Mouse (Mus musculus) kidney, adult 9 months (tissue): ENCODE measurements around the gene Zfp286.

Experiments used
- DNase-seq: peaks from one replicate; pipeline ENCODE4 v3.0.0; 2022

The Zfp286 gene

DNA sequence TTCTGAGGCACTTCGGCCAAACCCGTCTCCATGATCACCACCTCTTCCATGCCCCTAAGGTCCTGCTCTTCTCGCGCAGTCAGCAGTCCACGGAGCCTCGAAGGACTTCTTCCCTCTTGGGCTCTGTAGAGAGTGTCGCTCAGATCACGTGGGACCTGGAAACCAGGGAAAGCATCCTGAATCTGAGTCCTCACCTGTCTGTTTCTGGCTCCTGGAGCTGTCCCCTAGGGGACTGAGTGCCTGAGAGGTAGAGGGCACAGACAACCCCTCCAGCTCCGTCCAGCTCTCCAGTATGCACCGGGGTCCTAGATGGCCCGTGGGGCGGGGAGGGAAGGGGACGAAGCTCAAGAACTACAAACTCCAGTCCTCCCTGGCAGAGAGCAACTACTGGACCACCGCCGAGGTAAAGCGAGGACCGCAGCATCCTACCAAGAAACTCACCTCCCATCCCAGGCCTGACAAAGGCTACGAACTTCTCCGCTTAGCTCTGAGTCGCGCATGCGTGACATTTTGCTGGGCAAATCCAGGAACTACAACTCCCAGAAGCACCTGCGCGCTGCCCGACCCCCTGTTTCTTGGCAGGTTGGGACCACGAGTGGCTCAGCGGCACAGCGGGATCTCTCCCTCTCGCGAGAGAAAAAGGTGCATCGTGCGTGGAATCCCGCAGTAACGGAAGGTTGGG is at the start of gene Zfp286:
Gene Zfp286, minus strand, starts transcription at position 528 of the 682 bp plus-strand sequence.
- DNase-seq, result peak; percentile 60

DNA sequence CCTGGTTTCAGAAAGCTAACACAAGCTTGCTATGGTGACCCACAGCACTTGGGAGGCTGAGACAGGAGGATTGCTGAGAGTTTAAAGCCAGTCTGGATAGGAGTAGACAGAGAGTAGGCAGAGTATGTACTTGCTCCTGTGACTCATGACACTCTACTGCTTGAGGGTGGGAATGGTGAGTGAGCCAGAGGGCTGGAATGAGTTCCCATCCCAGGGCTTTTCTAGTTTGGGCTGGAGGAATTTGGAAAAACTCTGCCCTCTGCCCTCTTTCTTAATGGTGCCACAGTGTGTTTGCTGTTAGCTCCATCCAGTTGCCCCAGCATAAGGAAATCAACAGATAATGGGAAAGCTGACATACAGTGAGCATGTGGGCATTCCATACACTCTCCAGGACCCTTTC is 42.6 kb upstream of the Zfp286 start:
- DNase-seq, result no peak

DNA sequence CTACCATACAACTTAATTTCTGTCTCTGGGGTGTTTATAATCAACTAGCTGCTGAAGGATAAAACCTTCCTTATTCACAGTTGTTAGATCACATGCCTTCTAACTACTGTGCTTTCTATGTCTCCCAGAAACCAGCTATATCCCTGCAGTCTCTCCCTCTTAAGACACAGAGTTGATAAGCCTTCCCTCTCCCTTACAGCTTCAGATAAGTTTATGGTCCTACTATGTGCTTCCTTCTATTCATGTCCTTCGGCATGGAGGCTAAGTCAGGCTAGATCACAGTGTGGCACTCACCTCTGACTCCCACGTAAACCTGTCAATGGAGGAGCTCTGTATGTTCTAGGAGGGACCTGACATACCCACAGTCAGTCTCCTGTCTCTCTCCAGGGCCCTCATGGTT is 41.1 kb upstream of the Zfp286 start:
- no peak for DNase-seq

DNA sequence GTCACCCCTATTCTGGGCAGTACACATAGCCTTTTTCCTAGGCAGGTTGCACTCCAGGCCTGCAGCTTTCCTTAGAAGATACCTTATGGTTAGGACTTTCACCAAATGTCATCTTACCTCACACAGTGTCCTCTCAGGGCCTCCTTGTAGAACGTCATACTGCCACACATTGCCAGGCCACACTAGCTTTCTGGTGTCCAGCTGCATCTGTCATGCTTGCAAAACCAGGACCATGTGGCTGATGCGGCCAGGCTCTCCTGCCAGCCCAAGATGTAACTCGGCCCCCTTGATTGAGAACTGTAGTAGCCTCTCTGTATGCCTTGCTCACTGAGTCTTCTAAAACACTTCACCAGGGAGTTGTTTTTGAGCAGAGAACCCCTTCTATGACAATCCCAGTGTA is 38.6 kb upstream of the Zfp286 start:
- DNase-seq, result no peak

DNA sequence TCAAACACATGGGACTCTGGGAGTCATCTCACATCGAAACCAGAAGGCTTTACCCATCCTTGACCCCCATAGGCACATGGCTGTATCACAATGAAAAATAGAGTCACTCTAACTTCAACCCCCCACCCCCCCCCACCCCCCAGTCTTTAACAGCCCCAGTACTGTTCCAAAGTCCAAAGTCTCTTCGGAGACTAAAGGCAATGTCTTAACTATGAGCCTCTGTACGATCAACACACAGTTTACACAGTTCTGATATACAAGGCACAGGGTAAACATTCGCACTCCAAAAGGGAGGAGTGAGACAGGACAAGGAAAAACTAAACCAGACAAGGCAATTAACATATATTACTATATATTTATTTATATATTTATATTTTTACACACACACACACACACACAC is 37.9 kb upstream of the Zfp286 start:
- no peak for DNase-seq

DNA sequence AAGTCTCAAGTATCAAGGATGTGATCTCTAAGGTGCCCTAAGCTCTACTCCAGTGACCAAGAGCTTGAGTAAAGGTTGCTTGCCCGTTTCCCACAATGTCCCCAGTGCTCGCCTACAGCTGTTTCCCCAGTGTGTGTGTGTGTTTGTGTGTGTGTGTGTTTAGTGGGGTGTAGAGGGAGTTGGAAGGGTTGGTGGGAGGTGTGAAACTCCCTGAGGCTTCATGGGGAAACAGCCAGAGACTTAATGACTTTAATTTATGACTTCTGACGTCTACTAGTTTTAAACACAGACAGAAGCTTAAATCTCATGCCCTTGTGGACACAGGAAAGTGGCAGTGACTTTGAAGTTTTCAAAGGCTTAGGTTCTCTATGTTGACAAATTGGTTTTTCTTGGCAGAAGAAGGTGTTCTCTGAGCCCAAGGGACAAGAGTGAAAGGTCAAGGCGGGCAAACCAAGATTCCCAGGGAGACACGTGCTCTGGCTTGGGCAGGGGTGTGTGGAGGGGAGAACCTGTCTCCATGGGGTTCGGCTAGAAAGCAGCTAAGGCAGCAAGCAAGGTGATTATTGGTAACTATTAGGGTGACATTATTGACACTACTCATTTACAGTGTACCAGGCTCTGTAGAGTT is 37.0 kb upstream of the Zfp286 start:
- DNase-seq, result peak; percentile 87

DNA sequence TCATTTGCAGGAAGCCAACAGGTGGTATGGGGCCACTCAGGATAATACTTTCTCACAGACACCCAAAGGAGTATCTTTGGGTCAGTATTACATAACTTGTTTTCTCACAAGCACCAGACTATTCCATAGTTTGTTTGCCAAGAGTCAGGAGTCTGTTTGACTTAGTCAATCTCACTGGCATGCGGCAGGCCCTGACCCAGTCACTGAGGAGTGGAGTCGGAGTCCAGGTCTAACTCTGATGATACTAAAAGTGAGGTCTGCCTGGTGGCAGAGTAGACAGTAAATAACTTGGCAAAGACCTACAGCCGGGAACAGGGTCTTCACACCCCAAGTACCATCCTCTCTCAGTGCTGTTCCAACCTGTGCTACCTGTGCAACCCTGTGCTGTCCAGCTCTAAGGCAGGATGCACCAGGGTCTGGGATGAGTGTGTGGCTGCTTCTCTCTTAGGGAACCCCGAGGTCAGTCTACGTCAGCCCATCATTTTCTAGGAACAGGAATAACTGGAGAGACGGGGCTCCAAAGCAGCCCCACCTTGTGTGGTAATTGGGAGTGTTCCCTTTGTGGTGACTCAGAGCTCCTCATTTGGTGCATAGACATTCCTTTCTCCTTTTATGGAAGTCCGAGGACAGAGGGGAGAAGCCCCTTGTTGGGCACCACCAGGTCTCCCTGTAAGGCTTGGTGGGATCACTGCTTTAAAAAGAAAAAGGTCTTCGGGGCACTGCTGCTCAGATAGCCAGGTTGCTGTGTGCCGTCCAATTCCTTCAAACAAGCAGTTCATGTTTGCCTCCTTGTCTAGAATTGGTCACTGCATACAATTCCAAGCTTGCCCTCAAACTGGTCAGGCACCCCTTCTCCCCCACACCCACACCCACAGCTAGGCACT is 36.2 kb upstream of the Zfp286 start:
- DNase-seq, result no peak

DNA sequence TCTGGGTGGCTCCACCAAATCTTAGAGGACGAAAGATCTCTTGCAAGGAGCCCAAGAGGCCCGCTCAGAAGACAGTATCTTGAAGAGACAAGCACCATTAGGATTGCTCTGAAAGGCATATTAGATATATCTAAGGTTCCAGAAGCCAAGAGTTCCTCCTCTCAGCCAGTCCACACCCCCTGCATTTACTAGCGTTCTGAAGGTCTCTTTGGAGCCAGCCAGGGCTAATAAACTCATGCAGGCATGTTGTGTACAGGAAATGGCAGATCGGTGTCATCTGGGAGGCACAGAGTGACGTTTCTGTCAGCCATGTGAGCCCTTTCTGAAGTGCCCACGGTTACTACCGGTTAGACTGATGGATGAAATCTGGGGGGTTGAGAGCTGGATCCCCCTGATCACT is 34.9 kb upstream of the Zfp286 start:
- DNase-seq, result no peak

DNA sequence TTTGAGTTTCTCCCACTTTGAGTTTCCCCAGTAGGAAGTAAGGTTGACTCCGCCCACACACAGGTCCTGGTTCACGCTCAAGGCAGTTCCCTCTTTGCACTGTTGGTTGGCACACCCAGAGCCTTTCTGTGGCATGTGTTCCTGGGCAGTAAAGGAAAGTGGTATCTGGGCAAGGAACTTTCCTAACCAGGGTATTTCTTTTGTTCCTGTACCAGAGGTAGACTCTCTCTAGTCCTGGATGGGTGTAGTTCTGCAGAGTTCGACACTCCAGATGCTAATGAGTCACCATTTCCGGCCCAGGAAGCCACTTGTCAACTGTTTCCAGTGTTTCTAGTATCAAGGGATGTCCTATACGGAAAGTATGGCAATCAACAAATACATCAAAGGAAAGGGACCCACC is 32.6 kb upstream of the Zfp286 start:
- DNase-seq, result peak; percentile 54

DNA sequence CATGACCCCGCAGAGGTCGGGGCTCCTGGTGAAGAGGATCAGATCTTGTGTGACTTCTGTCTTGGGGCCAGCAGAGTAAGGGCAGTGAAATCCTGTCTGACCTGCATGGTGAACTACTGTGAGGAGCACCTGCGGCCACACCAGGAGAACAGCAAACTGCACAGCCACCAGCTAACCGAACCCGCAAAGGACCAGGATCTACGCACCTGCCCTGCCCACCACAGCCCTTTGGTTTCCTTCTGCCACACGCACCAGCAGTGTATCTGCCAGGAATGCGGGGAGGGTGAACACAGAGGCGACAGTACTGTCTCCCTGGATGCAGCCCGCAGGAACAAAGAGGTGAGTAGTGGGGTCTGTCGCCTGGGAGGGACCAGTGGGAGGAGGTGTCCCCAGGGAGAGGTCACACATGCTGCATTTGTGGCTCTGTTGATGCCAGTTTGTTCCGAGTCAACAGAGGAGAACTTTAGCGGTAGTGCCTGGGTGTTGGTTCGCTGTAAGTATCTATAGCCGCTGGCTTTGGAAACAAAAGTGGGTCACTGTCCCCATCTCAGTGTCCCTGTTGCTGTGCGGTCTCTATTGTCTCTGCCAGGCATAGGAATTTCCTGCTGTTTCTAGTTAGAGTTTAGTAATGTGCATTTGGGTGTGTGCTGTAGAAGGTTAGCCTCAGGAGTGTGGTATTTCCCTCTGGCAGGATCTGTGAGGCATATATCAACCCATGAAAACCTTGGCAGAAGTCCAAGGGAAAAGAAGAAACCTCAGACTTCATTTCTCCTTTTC is 31.6 kb upstream of the Zfp286 start:
- no peak for DNase-seq

DNA sequence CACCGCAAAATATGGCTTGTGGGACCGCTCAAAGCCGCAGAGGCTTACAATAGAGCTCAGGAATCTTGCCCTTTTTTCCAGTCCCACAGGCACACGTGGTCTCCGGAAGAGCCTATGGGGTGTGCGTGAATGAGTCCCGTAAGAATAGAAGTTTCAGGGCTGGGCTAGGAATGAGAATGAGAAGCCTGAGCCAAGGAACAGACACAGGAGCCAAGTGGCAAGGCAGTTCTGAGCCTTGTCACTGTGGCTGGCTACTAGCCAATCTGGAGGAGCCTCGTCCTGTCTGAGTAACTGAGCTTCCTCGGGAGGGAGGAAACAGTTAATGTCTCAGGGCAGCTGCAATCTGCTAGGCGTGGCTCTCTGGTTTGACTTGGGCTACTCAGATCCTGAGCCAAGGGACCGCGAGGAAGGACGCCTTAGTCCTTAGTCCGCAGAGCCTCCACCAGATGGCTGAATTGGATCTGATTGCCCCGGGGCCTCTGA is 30.8 kb upstream of the Zfp286 start, which contains the start of gene Trim16:
Gene Trim16, plus strand, starts transcription at position 173 of the 483 bp plus-strand sequence.
- peak; percentile 85 for DNase-seq

DNA sequence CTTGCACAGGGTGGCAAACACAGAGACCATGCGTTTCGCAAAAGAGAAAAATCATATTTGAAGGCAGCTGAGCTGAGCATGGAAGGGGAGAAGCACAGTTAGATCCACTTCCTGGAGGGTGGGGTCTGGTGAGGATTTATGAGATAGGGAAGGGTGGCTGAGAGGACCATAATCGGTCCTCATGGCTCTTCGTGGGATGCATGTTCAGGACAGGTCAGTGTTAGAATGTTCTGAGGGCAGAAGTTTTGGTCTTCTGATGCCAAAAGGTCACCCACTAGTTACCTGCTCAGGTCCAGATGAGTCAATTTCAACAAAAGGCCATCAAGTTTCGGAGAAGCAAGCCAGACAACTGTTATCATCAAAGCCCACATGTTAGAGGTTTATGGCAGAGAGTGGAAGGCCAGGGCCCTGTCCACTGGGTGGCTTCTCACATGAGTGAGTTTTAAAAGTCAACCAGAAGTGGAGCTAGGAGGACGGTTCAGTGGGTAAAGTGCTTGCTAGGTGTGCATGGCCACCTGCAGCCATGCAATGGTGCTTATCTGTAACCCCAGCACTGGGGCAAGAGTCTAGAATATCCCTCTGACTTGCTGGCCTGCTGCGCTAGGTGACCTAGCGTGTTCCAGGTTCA is 29.9 kb upstream of the Zfp286 start:
- DNase-seq, result no peak

DNA sequence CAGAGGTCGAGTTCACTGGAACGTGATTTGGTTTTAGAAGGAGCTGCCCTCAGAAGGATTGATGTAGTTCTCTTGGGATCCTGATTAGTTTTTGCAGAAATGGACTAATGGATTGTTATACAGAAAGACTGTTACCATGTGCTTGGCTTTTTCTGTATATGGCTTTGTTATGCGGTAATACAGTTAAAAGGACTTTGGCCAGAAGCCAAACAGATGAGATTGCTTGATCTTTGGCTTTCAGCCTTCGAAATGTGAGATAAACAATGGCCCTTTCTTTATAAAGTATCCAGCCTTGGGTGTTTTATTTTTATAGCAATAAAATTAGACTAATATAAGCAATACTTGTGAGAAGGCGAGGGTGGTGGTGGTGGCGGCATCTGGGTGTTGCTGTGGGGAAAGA is 27.3 kb upstream of the Zfp286 start:
- no peak for DNase-seq

DNA sequence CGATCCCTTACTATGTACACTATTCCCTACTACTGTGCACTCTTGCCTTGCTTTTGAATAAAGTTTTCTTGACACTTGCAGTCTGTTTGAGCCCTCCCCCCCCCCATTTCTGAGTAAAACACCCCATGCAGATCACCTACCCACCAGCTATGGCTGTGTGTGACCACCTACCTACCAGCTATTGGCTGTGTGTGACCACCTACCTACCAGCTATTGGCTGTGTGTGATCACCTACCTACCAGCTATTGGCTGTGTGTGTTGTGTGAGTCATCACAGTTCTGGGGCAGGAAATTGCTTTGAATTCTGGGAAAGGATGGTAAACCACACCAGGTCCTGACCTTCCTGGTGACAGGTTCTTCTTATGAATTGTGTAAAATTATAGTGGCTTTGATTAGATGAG is 26.2 kb upstream of the Zfp286 start:
- DNase-seq, result no peak

DNA sequence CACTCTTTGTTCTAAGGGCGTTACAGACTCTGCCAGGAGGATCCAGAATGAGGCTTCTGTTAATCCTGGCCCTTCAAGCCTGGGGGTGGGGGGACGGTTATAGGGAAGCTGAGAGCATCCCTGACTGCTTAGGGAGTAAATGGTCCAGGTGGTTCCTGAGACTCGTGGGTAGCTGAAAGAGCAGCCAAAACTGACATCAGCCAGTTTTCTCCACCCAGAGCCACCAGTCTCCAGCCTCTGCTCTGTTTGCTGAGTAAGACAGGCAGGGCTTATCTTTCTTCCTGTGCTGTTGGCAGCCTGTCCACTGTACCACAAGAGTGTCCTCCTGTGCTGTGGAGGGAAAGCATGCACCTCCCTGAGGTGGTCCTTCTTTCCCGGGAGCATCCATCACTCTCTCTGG is 25.4 kb upstream of the Zfp286 start:
- no peak for DNase-seq

DNA sequence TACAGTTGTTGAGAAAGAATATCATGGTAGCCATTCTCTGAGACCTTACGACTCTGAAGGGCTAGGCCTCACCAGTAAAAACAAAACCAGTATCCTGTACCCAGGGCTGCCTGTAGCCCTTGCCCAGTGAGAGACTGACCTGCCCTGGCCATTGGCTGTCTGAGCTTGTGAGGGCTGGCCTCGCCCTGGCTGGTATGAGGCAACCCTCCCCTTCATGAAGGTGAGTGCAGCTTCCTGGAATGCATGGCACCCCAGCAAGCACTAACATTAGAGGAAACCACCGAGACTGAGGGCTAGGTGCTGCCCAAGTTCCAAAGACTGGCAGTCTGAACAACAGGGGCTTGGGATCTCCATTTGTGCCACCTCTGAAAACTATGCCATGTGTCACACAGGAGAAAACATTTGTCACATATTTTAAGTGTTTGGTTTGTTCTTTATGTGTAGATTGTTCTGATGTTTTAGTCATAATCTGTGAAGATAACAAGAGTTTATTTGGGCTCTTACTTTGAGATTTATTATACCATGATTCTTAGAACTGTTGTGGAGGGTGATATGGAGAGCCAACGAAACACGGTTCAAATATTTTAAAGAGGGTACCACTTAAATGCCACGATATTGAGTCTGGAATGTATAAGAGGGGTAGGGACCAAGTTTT is 24.8 kb upstream of the Zfp286 start:
- DNase-seq, result no peak

DNA sequence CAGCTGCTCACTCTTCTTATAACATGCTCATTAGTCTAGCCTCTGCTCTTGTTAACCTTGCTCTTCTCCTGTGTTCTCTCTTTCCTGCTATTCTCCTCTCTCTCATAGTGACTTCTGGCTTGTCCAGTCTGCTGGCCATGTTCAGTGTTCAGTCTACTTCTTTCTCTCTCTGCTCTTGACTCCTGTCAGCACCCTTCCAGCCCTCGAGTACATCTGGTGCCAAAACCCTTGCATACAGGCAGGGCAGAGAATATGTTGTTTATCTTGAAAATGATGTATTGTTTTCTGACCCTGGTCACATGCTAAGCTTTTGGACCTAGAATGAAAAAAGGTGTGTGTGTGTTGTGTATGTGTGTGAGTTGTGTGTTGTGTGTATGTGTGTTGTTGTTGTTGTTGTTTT is 24.2 kb upstream of the Zfp286 start:
- no peak for DNase-seq

DNA sequence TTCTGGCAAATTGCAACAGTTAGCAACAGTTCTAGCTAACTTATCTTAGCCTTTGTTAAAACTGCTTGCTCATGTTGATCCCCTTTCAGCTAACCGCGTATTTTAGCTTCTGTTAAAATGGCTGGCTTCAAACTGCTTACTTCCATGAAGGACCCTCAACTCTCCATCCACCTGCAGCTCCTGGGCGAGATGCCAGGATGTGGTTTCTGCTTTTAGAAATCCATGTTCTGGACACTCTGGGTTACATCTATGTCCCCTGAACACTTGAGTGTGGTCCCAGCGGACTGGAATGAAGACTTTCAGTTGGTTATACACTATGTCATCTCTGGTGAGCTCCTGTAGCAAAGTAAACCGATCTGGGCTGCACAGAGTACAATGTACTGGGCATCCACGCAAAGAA is 23.0 kb upstream of the Zfp286 start:
- no peak for DNase-seq

DNA sequence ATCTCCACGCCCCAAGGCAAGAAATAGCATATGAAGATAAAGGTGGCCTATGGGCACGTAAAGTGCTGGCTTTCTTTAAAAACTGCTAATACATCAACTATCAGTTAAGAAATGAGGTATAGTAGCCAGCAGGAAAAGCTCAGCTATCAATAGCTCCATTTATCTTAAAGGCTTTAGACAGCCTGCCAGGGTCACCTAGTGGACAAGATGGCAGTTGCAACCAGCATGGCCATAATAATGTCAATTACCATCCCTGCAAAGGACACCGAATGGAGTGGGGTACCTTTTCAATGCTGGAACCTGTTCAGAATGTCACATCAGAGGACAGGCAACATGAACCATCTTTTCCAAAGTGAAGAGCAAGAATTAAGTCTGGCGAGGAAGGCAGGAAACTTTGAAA is 19.9 kb upstream of the Zfp286 start:
- no peak for DNase-seq

DNA sequence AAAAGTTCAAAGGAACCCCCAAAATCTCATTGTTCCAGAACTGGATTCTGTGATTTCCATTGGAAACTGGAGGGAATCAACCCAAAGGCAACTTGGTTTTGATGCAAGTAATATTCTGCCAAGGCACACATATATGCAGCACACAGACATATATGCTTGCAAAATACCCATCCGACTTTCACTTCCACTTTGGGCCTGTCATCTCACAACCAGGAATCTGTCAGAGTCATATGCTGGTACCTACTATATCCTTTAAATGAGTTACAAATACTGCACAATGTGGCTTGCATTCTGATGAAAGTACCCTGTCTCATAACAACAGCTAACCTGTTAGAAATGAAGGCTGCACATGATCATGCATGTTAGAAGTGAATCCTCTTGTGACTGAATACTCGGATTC is 18.7 kb upstream of the Zfp286 start:
- DNase-seq, result no peak

DNA sequence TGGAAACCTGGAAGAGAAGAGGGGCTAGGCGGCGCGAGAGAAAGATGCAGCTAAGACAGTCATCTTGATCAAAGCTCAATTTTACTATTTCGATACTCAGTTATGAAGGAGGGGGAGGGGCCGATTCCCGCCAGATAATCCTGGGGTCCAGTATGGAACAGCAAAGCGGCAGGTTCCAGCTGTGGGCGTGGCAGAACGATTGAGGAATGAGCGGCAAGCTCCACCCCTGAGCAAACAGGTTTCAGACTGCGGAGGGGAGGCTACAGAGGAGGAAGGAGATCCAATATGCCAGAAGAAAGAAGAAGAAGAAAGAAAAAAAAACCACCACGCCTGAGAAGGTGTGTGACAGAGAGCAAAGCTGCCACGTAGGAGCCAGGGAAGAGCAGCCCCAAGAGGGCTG is 14.9 kb upstream of the Zfp286 start:
- DNase-seq, result no peak

DNA sequence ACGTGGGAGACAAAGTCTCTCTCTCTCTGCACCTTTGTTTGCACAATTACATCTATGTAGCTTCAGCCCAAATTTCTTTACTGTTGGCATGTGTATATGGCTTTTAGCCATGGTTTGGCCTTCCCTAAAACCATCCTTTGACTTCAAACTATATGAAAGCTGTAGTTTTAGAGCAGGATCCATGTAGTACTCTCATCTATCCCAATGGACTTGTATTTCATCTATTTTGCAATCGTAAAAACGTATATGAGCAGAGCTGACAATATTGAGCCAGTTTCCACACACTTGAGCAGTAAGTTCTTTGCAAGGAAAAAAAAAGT is 315 bp upstream of the Zfp286 start:
- no peak for DNase-seq
